Mouse (Mus musculus) midbrain, embryonic 15.5 days (tissue): ENCODE data around the gene Gprc5c. TPM values are rescaled to one million over a fixed set of nuclear protein-coding genes. Genes with fewer than 3 reads are reported as not detected.

Experiments used
- ATAC-seq: fragments of 200-750 bp; cut with Nextera tagmentation; replicated peaks from 2 replicates; pipeline ENCODE4 v1.8.0; 2017; ENCODE audit warnings: moderate TSS enrichment
- H3K27ac ChIP-seq: fragments of 300-500 bp; sonication (generic); 2 replicates; pipeline ENCODE4 v1.5.1; 2015; ENCODE audit warnings: mild to moderate bottlenecking, inconsistent platforms
- H3K27me3 ChIP-seq: fragments of 300-500 bp; sonication (generic); replicated peaks from 2 replicates; pipeline ENCODE4 v1.6.1; 2015; ENCODE audit warnings: inconsistent platforms
- H3K36me3 ChIP-seq: fragments of 300-500 bp; sonication (generic); replicated peaks from 2 replicates; pipeline ENCODE4 v1.6.1; 2015; ENCODE audit warnings: inconsistent platforms
- H3K4me1 ChIP-seq: fragments of 300-500 bp; sonication (generic); 2 replicates; pipeline ENCODE4 v1.6.1; 2015; ENCODE audit warnings: inconsistent platforms
- H3K4me2 ChIP-seq: fragments of 300-500 bp; sonication (generic); 2 replicates; pipeline ENCODE4 v1.6.1; 2015; ENCODE audit warnings: inconsistent platforms, mild to moderate bottlenecking, moderate library complexity
- H3K4me3 ChIP-seq: fragments of 300-500 bp; sonication (generic); 2 replicates; pipeline ENCODE4 v1.5.1; 2015; ENCODE audit warnings: mild to moderate bottlenecking, inconsistent platforms
- H3K9ac ChIP-seq: fragments of 300-500 bp; sonication (generic); 2 replicates; pipeline ENCODE4 v1.6.1; 2015; ENCODE audit warnings: mild to moderate bottlenecking, inconsistent platforms
- H3K9me3 ChIP-seq: fragments of 300-500 bp; sonication (generic); 2 replicates; pipeline ENCODE4 v1.6.1; 2016; ENCODE audit warnings: inconsistent platforms
- WGBS: fragments of 180-500 bp; shearing (Covaris S2); methylation state at CpG from one replicate; pipeline ENCODE4 v1.1.7; 2015; ENCODE audit warnings: mixed read lengths; 5-methylcytosine and 5-hydroxymethylcytosine counted together
- polyA plus RNA-seq: library from polyadenylated mRNA; unstranded; fragments of >200 nt; fragmentation: Nextera tagmentation; extraction: Ambion mirVana; gene quantifications from 2 replicates; pipeline ENCODE4 v1.2.1, GENCODE M21; 2015

Gprc5c gene
- polyA plus RNA-seq, 1 experiment from 2014 or later = 9.4 TPM

- 20% methylated on average over 9 of the region's 9 CpGs for WGBS
These were observed 24.4 kb downstream of the Gprc5c start for GRCm38 (mm10) chr11:114875301-114875801.

DNA sequence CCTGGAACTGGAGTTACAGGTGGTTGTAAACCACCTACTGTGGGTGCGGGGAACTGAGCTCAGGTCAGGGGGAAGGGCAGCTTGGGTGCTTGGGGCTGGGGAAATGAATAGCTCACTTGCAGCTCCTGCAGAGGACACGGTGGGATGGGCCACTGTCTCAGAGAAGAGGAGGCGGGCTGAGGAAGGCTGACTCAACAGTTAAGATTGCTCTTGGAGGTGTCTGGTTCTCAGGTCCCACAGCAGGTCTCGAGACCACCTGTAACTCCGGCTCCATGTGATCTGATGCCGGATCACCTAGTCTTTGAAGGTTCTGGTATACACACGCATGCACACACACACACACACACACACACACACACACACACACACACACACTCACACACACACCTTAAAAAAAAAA is 25.2 kb downstream of the Gprc5c start:
- no peak for ATAC-seq
- peaks cover 10% of the 10 kb centered on the region for H3K4me1 ChIP-seq
- no peak overlapping the region for H3K4me3 ChIP-seq
- H3K9me3 ChIP-seq = no peaks in the 10 kb centered on the region
- H3K27ac ChIP-seq = no peak overlapping the region
- no peaks in the 10 kb centered on the region for H3K27me3 ChIP-seq
- 55% methylated on average over 7 of the region's 7 CpGs for whole genome bisulfite sequencing
- no peak overlapping the region for H3K9ac ChIP-seq
- no peak overlapping the region for H3K4me2 ChIP-seq
- H3K36me3 ChIP-seq = no peaks in the 10 kb centered on the region

More at GRCm38 (mm10) chr11:114875301-114875801, 24.4 kb downstream of the Gprc5c start:
- Histone ChIP-seq H3K9me3 (no peaks in the 10 kb centered on the region), H3K4me3 (no peak overlapping the region), H3K4me2 (no peak overlapping the region), H3K9ac (no peak overlapping the region), H3K27me3 (no peaks in the 10 kb centered on the region), H3K27ac (no peak overlapping the region), H3K36me3 (no peaks in the 10 kb centered on the region), H3K4me1 (peaks cover 10% of the 10 kb centered on the region)
- no peak for ATAC-seq

DNA sequence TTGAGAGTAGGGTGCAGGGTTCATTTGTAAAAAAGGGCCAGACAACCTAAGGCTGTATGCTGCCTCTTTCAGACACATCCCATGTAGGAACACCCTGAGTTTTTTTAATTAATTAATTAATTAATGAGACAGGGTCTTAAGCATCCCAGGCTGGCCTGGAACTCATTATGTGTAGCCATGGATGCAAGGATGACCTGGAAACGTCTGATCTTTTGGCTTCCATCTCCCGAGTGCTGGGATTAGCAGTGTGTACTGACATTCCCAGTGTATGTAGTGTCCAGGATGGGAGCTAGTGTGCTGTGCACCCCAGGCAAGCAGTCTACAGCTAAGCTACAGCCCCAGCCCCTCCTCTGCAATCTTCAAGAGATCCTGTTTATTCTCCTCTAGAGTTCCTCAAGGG is 25.7 kb downstream of the Gprc5c start:
- ATAC-seq = no peak
- no peak overlapping the region for H3K4me2 ChIP-seq
- H3K9me3 ChIP-seq = no peaks in the 10 kb centered on the region
- H3K27ac ChIP-seq = no peak overlapping the region
- H3K4me1 ChIP-seq = peaks cover 10% of the 10 kb centered on the region
- no peak overlapping the region for H3K9ac ChIP-seq
- no peak overlapping the region for H3K4me3 ChIP-seq
- 33% methylated on average over 2 of the region's 2 CpGs for WGBS
- H3K36me3 ChIP-seq = no peaks in the 10 kb centered on the region
- no peaks in the 10 kb centered on the region for H3K27me3 ChIP-seq

DNA sequence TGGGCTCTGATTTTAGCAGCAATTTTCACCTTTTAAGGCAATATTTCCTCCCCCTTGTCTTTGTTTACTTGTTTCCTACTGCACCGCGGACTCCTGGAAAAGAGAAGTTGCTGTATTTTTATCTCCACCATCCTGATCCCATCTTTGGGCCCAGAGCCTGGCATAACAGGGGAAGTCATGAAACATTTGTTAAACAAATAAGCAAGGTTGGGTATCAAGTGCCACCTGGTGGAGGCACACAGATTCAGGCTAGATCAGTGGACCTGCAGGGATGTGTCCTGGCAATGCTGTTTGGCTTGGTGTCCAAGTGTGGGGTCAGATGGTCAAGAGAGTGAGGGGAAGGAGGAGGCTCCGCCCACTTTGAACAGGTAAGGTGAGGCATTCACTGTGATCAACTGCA is 26.2 kb downstream of the Gprc5c start:
- H3K4me2 ChIP-seq = no peak overlapping the region
- no peaks in the 10 kb centered on the region for H3K9me3 ChIP-seq
- no peak overlapping the region for H3K9ac ChIP-seq
- H3K27me3 ChIP-seq = no peaks in the 10 kb centered on the region
- 77% methylated on average over 3 of the region's 3 CpGs for WGBS
- H3K36me3 ChIP-seq = no peaks in the 10 kb centered on the region
- no peak overlapping the region for H3K27ac ChIP-seq
- ATAC-seq = no peak
- no peak overlapping the region for H3K4me3 ChIP-seq
- H3K4me1 ChIP-seq = peaks cover 10% of the 10 kb centered on the region

- H3K9me3 ChIP-seq = no peaks in the 10 kb centered on the region
- H3K4me3 ChIP-seq = no peak overlapping the region
- peaks cover 3% of the 10 kb centered on the region; the same call in 1 of the 2 replicates for H3K4me1 ChIP-seq
- WGBS = 85% methylated on average over 2 of the region's 2 CpGs
- no peaks in the 10 kb centered on the region for H3K27me3 ChIP-seq
- no peak overlapping the region for H3K4me2 ChIP-seq
- H3K9ac ChIP-seq = no peak overlapping the region
- H3K36me3 ChIP-seq = no peaks in the 10 kb centered on the region
- ATAC-seq = no peak
- H3K27ac ChIP-seq = no peak overlapping the region
These were observed 28.7 kb downstream of the Gprc5c start for GRCm38 (mm10) chr11:114879666-114880065.

GRCm38 (mm10) chr11:114880185-114880584 is 29.2 kb downstream of the Gprc5c start:
- Histone ChIP-seq H3K27me3 (no peaks in the 10 kb centered on the region), H3K36me3 (no peaks in the 10 kb centered on the region), H3K27ac (no peak overlapping the region), H3K4me2 (no peak overlapping the region), H3K9ac (no peak overlapping the region), H3K9me3 (no peaks in the 10 kb centered on the region), H3K4me3 (no peak overlapping the region), H3K4me1 (peaks cover 2% of the 10 kb centered on the region; the same call in 1 of the 2 replicates)
- ATAC-seq = no peak

GRCm38 (mm10) chr11:114880589-114880988 is 29.6 kb downstream of the Gprc5c start:
- no peak overlapping the region for H3K4me2 ChIP-seq
- H3K9ac ChIP-seq = no peak overlapping the region

DNA sequence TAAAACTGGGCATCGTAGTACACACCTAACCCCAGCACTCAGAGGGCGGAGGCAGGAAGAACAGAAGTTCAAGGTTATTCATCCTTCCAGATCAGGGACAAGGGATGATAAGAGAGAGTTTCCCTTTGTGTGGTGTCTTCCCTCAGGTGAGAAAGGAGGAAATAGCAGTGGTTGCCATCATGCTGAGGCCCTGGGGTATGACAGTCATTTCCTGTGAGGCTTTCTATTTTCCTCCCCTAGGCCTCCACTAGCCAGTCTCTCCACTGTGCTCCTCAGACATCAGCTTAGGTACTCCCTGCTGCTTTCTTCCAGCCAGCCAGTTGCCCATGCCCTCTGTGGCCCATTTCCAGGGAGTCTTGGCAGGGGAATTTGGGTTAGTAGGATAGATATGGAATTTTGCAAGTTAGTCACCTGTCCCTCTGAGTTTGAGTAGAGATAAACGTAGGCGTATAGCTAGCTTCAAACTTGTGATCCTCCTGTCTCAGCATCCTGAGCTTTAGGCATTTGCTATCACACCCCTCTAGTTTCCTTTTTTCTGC is 32.4 kb downstream of the Gprc5c start:
- H3K36me3 ChIP-seq = no peaks in the 10 kb centered on the region
- H3K4me2 ChIP-seq = no peak overlapping the region
- H3K4me1 ChIP-seq = no peaks in the 10 kb centered on the region
- H3K9ac ChIP-seq = no peak overlapping the region
- ATAC-seq = no peak
- H3K27me3 ChIP-seq = no peaks in the 10 kb centered on the region
- 93% methylated on average over 4 of the region's 4 CpGs for WGBS
- H3K4me3 ChIP-seq = no peak overlapping the region
- no peaks in the 10 kb centered on the region for H3K9me3 ChIP-seq
- H3K27ac ChIP-seq = no peak overlapping the region

More at GRCm38 (mm10) chr11:114880589-114880988, 29.6 kb downstream of the Gprc5c start:
- ATAC-seq = no peak
- H3K27ac ChIP-seq = no peak overlapping the region
- no peaks in the 10 kb centered on the region for H3K9me3 ChIP-seq
- no peaks in the 10 kb centered on the region for H3K36me3 ChIP-seq
- H3K4me1 ChIP-seq = no peaks in the 10 kb centered on the region
- 0% methylated on average over 1 of the region's 1 CpGs for WGBS
- H3K4me3 ChIP-seq = no peak overlapping the region
- no peaks in the 10 kb centered on the region for H3K27me3 ChIP-seq

- Histone ChIP-seq H3K4me3 (no peak overlapping the region), H3K9me3 (no peaks in the 10 kb centered on the region), H3K27ac (no peak overlapping the region), H3K4me2 (no peak overlapping the region), H3K4me1 (no peaks in the 10 kb centered on the region), H3K36me3 (no peaks in the 10 kb centered on the region), H3K27me3 (no peaks in the 10 kb centered on the region), H3K9ac (no peak overlapping the region)
- ATAC-seq = no peak
- 78% methylated on average over 4 of the region's 4 CpGs for WGBS
These were observed 33.6 kb downstream of the Gprc5c start for GRCm38 (mm10) chr11:114884380-114885100.

DNA sequence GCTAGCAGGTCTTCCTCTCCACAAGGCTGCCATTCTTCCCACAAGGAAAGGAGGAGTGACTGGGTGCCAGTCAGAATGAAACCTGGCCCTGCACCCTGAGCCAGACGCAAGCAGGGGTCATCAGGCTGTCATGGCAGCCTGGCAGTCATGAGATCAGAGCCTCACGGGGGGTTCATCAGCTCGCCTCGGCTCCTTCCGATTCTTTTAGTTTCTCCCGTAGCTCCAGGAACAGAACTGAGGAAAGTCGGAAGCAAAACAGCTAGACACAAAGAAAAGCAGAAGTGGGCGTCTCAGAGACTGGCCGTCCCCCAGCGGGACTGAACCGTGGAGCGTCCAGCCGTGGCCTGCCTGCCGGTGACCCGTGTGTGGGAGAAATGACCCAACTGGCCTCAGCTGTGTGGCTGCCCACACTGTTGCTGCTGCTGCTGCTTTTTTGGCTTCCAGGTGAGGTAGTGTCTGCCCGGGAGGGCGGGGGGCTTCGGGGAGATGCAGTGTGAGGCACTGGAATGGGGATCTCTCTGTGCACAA is 39.1 kb downstream of the Gprc5c start, which contains the start of gene Cd300a:
Gene Cd300a, plus strand, starts transcription at position 51 of the 528 bp plus-strand sequence.
- no peaks in the 10 kb centered on the region for H3K4me1 ChIP-seq
- no peaks in the 10 kb centered on the region for H3K36me3 ChIP-seq
- H3K4me3 ChIP-seq = no peak within 1 kb of the TSS
- no peak within 1 kb of the TSS for H3K27ac ChIP-seq
- no peak within 1 kb of the TSS for H3K9ac ChIP-seq
- no peaks in the 10 kb centered on the region for H3K27me3 ChIP-seq
- H3K9me3 ChIP-seq = no peaks in the 10 kb centered on the region
- ATAC-seq = no peak
- WGBS = 45% methylated on average over 18 of the region's 18 CpGs
- H3K4me2 ChIP-seq = no peak within 1 kb of the TSS

DNA sequence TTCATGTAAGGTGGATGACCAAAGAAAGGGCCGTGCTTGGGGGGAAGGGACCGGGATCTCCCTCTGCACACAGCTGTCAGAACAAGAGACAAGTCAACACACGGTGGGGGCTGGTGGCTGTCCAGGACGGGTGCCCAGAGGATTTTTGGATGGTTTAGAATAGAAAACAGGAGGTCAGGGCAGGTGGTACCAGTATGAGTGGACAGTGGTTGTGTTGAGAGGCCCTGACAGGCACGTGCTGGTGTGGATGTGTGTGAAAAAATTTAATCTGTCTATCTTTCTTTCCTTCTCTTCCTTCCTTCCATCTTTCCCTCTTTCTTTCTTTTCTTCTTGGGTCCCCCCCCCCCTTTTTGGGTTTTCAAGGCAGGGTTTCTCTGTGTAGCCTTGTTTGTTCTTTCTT is 39.6 kb downstream of the Gprc5c start:
- Histone ChIP-seq H3K9me3 (no peaks in the 10 kb centered on the region), H3K9ac (no peak overlapping the region), H3K4me3 (no peak overlapping the region), H3K4me2 (no peak overlapping the region), H3K36me3 (no peaks in the 10 kb centered on the region), H3K27me3 (no peaks in the 10 kb centered on the region), H3K27ac (no peak overlapping the region), H3K4me1 (no peaks in the 10 kb centered on the region)
- 51% methylated on average over 5 of the region's 5 CpGs for WGBS
- ATAC-seq = no peak

DNA sequence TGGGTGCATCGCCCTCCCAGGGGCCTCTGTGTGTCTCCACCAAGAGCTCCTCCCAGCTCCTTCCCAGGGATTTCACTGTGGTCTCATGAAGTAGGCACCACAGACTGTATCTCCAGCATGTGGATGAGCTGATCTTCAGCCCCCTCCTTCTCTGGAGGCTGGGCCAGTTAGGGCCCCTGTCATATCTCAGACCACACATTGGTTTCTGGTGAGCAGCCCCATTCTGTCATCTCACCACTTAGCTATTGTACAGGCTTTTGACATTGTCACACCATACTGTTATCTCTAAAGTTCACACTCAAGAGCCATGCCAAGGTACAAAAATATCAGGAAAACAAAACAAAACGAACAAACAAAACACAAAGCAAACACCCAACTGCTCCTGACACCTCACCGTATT is 45.1 kb downstream of the Gprc5c start:
- no peaks in the 10 kb centered on the region for H3K36me3 ChIP-seq
- no peaks in the 10 kb centered on the region for H3K4me1 ChIP-seq
- H3K9me3 ChIP-seq = no peaks in the 10 kb centered on the region
- no peak for ATAC-seq
- H3K4me3 ChIP-seq = no peak overlapping the region
- no peak overlapping the region for H3K4me2 ChIP-seq
- no peak overlapping the region for H3K9ac ChIP-seq
- 89% methylated on average over 3 of the region's 3 CpGs for WGBS
- no peaks in the 10 kb centered on the region for H3K27me3 ChIP-seq
- no peak overlapping the region for H3K27ac ChIP-seq

GRCm38 (mm10) chr11:114898026-114898425 is 47.1 kb downstream of the Gprc5c start:
- Histone ChIP-seq H3K4me3 (no peak overlapping the region), H3K4me2 (no peak overlapping the region), H3K36me3 (no peaks in the 10 kb centered on the region), H3K27ac (no peak overlapping the region), H3K9me3 (no peaks in the 10 kb centered on the region), H3K27me3 (no peaks in the 10 kb centered on the region), H3K4me1 (no peaks in the 10 kb centered on the region), H3K9ac (no peak overlapping the region)
- no peak for ATAC-seq
- 47% methylated on average over 1 of the region's 1 CpGs for WGBS
